Mouse (Mus musculus) left cerebral cortex, postnatal 14 days (tissue): ENCODE data around the gene Rbm14. TPM values are rescaled to one million over a fixed set of nuclear protein-coding genes. Genes with fewer than 3 reads are reported as not detected.
"Not testable (repeated sequence)": the region's sequence is repeated elsewhere in the genome, so short reads cannot be mapped to it uniquely, and the experiment has no call there.

Source experiments
- DNase-seq, 2 experiments: peaks; one replicate each; pipeline ENCODE4 v3.0.0; 2021 to 2022; ENCODE audit warnings: low spot score in 2 of 2, mixed read lengths in 1 of 2
- intact Hi-C: fragments of 180-260 bp; cut with DNase I; formaldehyde crosslinking; loops from one replicate; pipeline ENCODE4 v1.15.1; 2025
- total RNA-seq, 2 experiments: library from RNA; stranded (reverse); gene quantifications; 2 replicates each; pipeline ENCODE4 v1.2.3; 2021

Gene Rbm14
- total RNA-seq, 2 experiments from 2014 or later = 49.3 to 52.6 TPM

GRCm38 (mm10) chr19:4820678-4821303 is 9.4 kb upstream of the Rbm14 start:
- DNase-seq = peak; percentile 76 to 83
- intact Hi-C loops = no loop called here

DNA sequence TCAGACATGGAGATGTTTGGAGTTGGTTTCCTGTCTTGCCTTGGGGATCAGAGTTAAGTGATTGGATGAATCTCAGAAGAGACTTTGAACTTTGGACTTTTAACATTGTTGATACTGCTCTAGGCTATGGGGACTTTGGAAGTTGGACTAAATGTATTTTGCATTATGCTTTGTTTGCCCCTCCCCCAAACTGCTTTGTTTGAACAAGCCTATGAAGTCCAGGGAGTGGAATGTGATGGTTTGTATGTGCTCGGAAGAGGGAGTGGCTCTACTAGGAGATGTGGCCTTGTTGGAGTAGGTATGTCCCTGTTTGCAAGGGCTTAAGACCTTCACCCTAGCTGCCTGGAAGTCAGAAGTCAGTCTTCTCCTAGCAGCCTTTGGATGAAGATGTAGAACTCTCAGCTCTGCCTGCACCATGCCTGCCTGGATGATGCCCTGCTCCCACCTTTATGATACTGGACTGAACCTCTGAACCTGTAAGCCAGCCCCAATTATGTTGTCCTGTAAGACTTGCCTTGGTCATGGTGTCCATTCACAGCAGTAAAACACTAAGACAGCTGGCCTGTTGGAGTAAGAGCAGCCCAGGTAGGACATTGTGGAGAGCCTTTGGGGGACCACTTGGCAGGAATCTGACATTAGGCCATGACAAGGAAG is 5.9 kb upstream of the Rbm14 start:
- DNase-seq = no peak
- intact Hi-C loops = no loop called here

DNA sequence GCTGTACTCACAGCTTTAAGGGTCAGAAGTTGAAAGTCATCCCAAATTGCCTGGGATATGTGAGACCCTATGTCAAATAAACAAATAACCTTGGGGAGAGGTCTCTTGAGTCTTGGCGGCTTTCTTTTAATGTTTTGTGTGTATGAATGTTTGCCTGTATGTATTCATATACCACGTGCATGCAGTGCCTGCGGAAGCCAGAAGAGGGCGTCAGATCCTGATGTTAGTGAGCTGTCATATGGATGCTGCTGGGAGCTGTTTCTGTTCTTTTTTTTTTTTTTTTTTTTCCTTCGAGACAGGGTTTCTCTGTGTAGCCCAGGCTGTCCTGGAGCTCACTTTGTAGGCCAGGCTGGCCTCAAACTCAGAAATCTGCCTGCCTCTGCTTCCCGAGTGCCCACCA is 1.6 kb upstream of the Rbm14 start:
- intact Hi-C loops = no loop called here
- peak in 1 of 2 experiments; percentile 61 for DNase-seq

- DNase-seq, intact Hi-C loops: not testable (repeated sequence)
These were observed 1.0 kb upstream of the Rbm14 start for GRCm38 (mm10) chr19:4812334-4812949.

DNA sequence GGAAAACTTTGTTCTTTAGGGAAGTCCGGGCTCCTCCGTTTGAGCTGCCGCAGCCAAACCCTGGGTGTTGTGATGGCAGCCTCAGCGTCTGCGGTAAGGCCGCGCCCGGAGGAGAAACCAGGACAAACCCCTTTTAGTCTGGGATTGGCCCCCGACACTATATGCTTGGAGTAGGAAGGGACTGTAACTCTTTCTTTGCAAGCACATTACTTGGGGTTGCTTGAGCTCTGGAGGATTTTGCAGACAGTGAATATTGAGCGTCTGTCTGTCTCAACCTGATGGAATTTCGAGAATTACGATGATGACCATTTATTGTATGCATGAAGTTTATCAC is 442 bp upstream of the Rbm14 start:
- DNase-seq = no peak
- intact Hi-C loops = no loop called here

GRCm38 (mm10) chr19:4810746-4811062 is 730 bp downstream of the Rbm14 start:
- DNase-seq = no peak
- intact Hi-C loops = no loop called here

DNA sequence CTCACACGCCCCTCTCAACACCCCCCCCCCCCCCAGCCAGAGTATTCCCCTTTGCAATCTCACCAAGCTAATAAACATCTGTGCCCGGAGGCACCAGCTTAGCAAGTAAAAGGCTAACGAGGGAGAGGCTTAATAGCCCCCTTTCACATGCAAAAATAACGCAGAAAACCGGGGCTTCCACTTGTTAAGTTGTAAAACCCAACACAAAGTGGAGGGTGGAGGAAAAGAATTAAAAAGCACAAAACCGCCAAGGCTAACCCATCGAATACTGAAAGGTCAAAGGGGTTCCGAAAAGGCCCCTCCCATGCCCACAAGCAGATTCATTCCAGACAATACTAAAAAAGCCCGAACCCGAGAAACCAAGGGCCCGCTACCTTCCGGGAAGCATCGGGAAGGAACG is 1.1 kb downstream of the Rbm14 start:
- DNase-seq = no peak
- intact Hi-C loops = no loop called here

DNA sequence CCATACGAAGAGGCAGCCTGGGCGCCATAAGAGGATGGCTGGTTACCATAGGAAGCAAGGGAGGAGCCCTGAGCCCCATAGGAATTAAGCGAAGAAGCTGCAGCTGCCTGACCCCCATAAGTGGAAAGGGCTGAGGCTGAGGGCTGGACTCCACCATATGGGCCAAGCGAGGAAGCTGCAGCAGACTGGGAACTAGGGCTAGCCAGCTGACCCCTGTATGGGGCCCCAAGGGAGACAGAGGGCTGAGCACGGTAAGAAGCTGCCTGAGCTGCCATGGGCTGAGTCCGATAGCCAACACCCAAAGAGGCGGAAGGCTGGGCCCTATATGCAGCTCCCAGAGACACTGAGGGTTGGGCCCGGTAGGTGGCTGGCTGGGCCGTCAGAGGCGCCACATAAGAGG is 8.2 kb downstream of the Rbm14 start:
- no peak for DNase-seq
- intact Hi-C loops = no loop called here

DNA sequence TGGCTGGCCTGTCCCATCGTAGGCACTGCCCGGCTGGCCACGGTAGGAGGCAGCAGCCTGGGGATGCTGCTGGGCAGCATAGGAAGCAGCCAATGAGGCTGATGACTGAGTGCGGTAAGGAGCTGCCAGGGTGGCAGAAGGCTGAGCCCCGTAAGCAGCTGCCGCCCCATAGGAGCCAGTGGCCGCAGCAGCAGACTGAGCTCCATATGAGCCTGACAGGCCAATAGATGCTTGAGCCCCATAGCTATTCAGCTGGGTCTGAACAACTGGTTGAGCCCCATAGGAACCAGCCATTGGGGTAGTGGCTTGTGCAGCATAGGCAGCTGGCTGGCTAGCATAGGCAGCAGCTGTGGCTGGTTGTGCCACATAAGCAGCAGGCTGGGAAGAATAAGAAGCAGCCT is 8.7 kb downstream of the Rbm14 start:
- intact Hi-C loops = no loop called here
- no peak for DNase-seq

- intact Hi-C loops = no loop called here
- DNase-seq = no peak
These were observed 12.4 kb downstream of the Rbm14 start for GRCm38 (mm10) chr19:4799083-4799482.

DNA sequence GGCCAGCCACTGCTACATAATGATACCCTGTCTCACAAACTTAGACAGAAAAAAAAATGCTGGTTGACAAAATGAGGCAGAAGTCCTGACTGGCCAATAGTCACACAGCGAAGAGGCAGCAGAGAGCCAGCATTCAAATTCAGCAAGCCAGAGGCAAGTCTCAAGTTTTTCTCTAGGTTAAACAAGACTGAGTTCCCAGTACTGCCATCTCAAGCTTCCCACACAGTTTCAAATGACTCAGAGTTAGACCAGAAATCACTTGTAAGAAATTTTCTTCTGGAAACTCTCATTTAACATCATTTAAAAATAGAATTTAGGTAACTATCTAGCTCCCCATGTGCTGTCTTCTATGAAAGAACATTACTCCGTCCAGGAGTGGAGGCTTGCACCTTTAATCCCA is 13.6 kb downstream of the Rbm14 start:
- intact Hi-C loops = no loop called here
- DNase-seq = no peak

- intact Hi-C loops = no loop called here
- no peak for DNase-seq
These were observed 15.5 kb downstream of the Rbm14 start for GRCm38 (mm10) chr19:4795929-4796328.

- intact Hi-C loops = no loop called here
- peak; percentile 99 for DNase-seq
These were observed 17.5 kb downstream of the Rbm14 start, which contains the start of gene Rbm4 for GRCm38 (mm10) chr19:4793831-4794422. Gene Rbm4 (minus strand): TSS chr19:4793901.

- intact Hi-C loops = no loop called here
- DNase-seq = no peak
These were observed 18.1 kb downstream of the Rbm14 start for GRCm38 (mm10) chr19:4793281-4793830.

- DNase-seq = no peak
- intact Hi-C loops = no loop called here
These were observed 25.1 kb downstream of the Rbm14 start for GRCm38 (mm10) chr19:4786313-4786712.

DNA sequence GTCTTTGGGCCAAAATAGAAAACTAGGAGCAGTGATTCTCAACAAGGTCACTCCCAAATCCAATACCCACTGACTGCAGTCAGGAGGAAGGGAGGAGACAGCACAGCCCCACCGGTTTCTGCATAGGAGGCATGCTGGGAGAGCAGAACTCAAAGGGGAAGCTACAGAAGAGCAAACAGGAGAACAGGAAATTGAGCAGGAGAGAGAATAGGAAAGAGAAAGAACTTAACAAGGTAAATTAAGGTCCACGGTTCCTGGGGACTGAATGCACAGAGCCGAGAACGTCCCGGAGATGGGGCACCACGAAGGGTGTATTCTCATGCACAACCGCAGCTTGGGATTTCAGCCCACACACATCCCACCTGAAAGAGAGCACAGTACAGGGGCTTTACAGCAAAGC is 26.2 kb downstream of the Rbm14 start:
- intact Hi-C loops = no loop called here

GRCm38 (mm10) chr19:4782891-4783290 is 28.5 kb downstream of the Rbm14 start:
- intact Hi-C loops = no loop called here
- no peak for DNase-seq

More for the DNA sequence above, 26.2 kb downstream of the Rbm14 start:
- DNase-seq = no peak

- no peak for DNase-seq
- intact Hi-C loops = no loop called here
These were observed 38.6 kb downstream of the Rbm14 start for GRCm38 (mm10) chr19:4772785-4773184.

- no peak for DNase-seq
- intact Hi-C loops = no loop called here
These were observed 43.8 kb downstream of the Rbm14 start for GRCm38 (mm10) chr19:4767507-4768148.

- DNase-seq = no peak
- intact Hi-C loops = no loop called here
These were observed 48.6 kb downstream of the Rbm14 start for GRCm38 (mm10) chr19:4762876-4763275.
